Mouse (Mus musculus): Measurements from ENCODE around the gene Tstd3. TPM values are rescaled to one million over a fixed set of nuclear protein-coding genes. Genes with fewer than 3 reads are reported as not detected.
A peak's percentile ranks its signal among the peaks of the same experiment; 100 is the strongest.

Tstd3 gene
- polyA plus RNA-seq, 1 experiment, result 12.4 TPM

DNA sequence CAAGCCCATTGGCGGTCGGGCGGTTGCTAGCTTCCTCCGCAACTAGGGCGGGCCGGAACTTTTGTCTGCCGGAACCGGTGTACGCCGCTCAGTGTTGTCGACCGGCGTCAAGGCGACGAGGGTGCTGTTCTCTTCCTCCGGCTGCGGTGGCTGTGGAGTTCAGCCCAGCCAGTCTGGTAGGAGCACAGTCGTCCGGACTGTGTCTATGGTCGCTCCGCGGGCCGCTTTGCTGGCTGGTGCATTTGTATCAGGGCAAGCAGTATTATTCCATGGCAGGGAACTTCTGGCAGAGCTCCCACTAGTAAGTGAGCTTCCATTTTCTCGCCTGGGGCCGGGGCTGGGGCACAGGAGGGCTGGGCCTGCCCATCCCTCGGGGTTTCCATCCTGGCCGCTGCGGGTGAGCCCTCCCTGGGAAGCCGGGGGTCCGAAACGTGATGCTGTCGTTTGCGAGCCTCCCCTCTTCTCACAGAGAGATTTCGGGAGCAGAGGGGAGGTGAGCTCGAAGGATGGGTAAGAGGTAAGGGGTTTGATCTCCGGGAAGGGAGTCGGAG is 39.3 kb downstream of the Tstd3 start, which contains the start of gene Ccnc:
TSS of gene Ccnc (plus strand) at position 87 of the 551 bp plus-strand sequence.
- H3K4me1 ChIP-seq (ENCODE audit: control insufficient read depth, insufficient read depth, low read length), result peaks cover 2% of the 10 kb centered on the region
- WGBS, result under 1% methylated on average over 37 of the region's 37 CpGs
- H3K27ac ChIP-seq (ENCODE audit: control insufficient read depth, insufficient read depth, low read depth, low read length, poor library complexity), result peak within 1 kb of the TSS; percentile 50
- TF ChIP-seq CTCF (IDR thresholded peaks at IDR 0.05; ENCODE audit: control insufficient read depth, insufficient read depth, low read length), result no peak
- peak; percentile 93 for TF ChIP-seq POLR2A (IDR thresholded peaks at IDR 0.05; ENCODE audit: borderline replicate concordance, control insufficient read depth, low read depth, low read length)
- H3K4me3 ChIP-seq (replicated peaks; ENCODE audit: control insufficient read depth, low read depth, low read length), result peak within 1 kb of the TSS; percentile 72

DNA sequence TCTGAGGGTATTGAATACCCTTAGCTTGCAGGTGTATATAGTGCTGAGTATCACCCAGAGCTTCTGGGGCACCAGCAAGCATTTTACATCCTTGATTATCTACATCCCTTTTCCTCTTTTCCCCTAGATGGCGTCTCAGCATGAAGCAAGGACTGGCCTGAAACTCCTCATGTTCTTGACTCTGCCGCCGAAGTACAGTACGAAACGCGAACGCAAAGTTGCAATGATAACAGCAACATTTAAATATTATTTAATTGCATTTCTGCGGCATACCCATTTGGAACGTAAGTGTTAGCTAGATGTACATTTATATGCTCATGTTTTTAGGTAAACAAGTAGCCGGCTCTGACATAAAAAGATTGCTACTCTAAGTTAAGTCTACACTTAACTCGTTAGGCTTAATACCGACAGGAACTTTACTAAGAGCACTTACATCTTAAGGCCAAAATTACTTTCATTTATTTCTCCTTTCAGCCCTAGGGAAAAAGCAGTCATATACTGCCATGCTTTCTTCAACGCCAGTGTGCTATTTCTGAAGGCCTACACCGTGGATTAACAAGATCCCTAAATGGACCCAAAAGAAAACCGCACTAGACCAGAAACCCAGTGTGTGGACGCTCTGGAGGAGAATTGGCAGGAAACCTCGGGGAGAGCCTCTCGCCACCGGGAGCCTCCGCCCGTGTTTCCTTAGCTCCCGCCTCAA is 39.9 kb downstream of the Tstd3 start:
- Histone ChIP-seq H3K4me1 (ENCODE audit: control insufficient read depth, insufficient read depth, low read length) (peaks cover 2% of the 10 kb centered on the region), H3K4me3 (replicated peaks; ENCODE audit: control insufficient read depth, low read depth, low read length) (peak overlapping the region; percentile 72), H3K27ac (ENCODE audit: control insufficient read depth, insufficient read depth, low read depth, low read length, poor library complexity) (peak overlapping the region; percentile 50; the same call in 1 of the 2 replicates)
- TF ChIP-seq POLR2A (IDR thresholded peaks at IDR 0.05; ENCODE audit: borderline replicate concordance, control insufficient read depth, low read depth, low read length) (no peak), CTCF (IDR thresholded peaks at IDR 0.05; ENCODE audit: control insufficient read depth, insufficient read depth, low read length) (peak; percentile 28; the same call in 1 of the 2 replicates)
- under 1% methylated on average over 22 of the region's 22 CpGs for WGBS

DNA sequence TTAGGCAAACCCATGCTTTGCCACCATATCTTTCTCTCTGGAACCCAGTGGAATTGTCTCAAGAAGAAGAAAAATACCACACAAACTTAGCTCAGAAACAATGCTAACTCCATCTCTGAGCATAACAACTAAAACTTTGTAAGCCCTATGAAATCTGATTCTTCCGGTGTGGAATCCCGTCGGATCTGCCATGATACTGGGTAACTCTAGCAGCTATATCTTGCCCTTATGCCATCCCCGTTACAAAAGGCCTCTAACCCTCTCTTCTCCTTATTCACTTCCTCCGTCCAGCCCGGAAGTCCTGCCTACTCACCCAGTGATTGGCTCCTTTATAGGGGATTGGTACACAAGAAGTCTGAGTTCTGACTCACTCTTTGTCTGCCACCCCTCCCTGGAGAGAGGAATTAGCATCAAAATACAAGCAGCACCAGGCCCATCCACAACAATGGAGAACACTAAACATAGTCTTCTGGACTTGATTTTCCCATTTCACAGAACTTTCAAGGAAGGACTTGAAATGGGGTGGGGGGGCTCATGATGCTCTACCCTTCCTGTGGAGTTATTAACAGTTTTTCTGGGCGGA is 44.2 kb downstream of the Tstd3 start:
- no peak for TF ChIP-seq POLR2A (IDR thresholded peaks at IDR 0.05; ENCODE audit: borderline replicate concordance, control insufficient read depth, low read depth, low read length)
- TF ChIP-seq CTCF (IDR thresholded peaks at IDR 0.05; ENCODE audit: control insufficient read depth, insufficient read depth, low read length), result no peak
- Histone ChIP-seq H3K4me1 (ENCODE audit: control insufficient read depth, insufficient read depth, low read length) (no peaks in the 10 kb centered on the region; the same call in 1 of the 2 replicates), H3K4me3 (replicated peaks; ENCODE audit: control insufficient read depth, low read depth, low read length) (no peak overlapping the region), H3K27ac (ENCODE audit: control insufficient read depth, insufficient read depth, low read depth, low read length, poor library complexity) (no peak overlapping the region)
- 59% methylated on average over 7 of the region's 7 CpGs for WGBS

DNA sequence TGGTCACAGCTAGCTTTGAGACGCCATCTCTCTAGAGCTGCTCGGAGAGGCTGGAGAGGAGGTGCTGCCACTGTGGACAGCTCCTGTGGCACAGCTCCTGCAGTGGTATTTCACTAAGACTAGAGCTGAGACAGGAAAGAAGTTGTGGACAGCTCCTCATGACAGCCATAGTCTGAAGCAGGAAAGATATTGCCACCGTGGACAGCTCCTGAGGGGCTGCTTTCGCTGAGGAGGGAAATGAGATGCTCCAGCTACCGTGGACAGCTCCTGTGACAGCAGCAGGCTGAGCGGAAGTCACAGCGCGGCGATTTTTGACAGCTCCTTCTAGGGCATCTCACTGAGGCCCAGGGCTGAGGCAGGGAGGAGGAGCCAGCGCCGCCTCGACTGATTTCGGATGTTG is 54.9 kb downstream of the Tstd3 start:
- 7% methylated on average over 13 of the region's 13 CpGs for WGBS
- no peak overlapping the region for H3K4me3 ChIP-seq (replicated peaks; ENCODE audit: control insufficient read depth, low read depth, low read length)
- no peaks in the 10 kb centered on the region for H3K4me1 ChIP-seq (ENCODE audit: control insufficient read depth, insufficient read depth, low read length)
- TF ChIP-seq CTCF (IDR thresholded peaks at IDR 0.05; ENCODE audit: control insufficient read depth, insufficient read depth, low read length) (no peak), POLR2A (IDR thresholded peaks at IDR 0.05; ENCODE audit: borderline replicate concordance, control insufficient read depth, low read depth, low read length) (no peak)
- H3K27ac ChIP-seq (ENCODE audit: control insufficient read depth, insufficient read depth, low read depth, low read length, poor library complexity), result no peak overlapping the region

Other genes with a start within 250 kb of the Tstd3 start
- gene Prdm13, start 81.2 kb downstream of the Tstd3 start, polyA plus RNA-seq (2011; ENCODE audit: insufficient read depth, insufficient read length, low replicate concordance, missing spikeins), result not detected in 2 replicates
- 11.3 and 13.6 TPM in 2 replicates for gene Ccnc, start 39.5 kb downstream of the Tstd3 start, polyA plus RNA-seq (2011; ENCODE audit: insufficient read depth, insufficient read length, low replicate concordance, missing spikeins)
- gene Usp45, start 56 bp downstream of the Tstd3 start, polyA plus RNA-seq (2011; ENCODE audit: insufficient read depth, insufficient read length, low replicate concordance, missing spikeins), result 8.5 and 13.2 TPM in 2 replicates
- gene Pnisr, start 80.4 kb upstream of the Tstd3 start, polyA plus RNA-seq (2011; ENCODE audit: insufficient read depth, insufficient read length, low replicate concordance, missing spikeins), result 83.9 and 167 TPM in 2 replicates
- gene Coq3, start 112.5 kb upstream of the Tstd3 start, polyA plus RNA-seq (2011; ENCODE audit: insufficient read depth, insufficient read length, low replicate concordance, missing spikeins), result 2.7 and 4.5 TPM in 2 replicates
- 0.75 TPM in 1 of 2 replicates, not detected in the other for gene Faxc, start 164.1 kb upstream of the Tstd3 start, polyA plus RNA-seq (2011; ENCODE audit: insufficient read depth, insufficient read length, low replicate concordance, missing spikeins)